Mouse (Mus musculus) lung, postnatal 4 days (tissue): ENCODE measurements around the gene Grap.

Experiments
- DNase-seq, 2 experiments: peaks; one replicate each; pipeline ENCODE4 v3.0.0; 2021

Gene Grap

GRCm38 (mm10) chr11:61659011-61659858 lies 6.2 kb downstream of the Grap start:
- DNase-seq, result peak; percentile 42 to 49

- no peak for DNase-seq
Measured at GRCm38 (mm10) chr11:61660001-61660400, 6.9 kb downstream of the Grap start.

DNA sequence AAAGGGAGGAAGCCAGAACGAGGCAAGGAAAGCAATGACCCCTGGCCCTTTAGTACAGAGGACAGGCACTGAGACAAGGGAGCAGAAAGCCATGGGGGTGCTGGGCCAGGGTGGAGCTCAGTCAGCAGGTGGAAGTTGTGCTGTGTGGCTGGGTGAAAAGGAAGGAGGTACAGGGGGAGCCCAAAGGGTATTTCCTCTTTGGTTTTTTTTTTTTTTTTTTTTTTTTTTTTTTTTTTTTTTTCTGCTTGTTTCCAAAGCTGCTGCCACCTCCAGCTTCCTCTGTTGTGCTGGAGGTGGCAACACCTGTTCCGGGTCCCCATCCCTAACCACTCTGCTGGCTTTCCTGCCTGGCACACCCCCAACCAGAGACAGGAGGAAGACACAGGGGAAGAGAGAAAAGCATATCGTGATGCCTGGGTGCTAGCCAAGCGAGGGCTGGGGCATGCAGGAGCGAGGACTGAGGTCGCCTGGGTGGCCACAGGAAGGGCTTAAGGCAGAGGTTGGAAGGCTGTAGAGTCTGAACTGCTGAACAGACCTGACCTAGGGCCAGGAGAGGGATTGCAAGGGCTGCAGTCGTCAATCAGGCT lies 7.8 kb downstream of the Grap start:
- DNase-seq, result no peak

GRCm38 (mm10) chr11:61662189-61662588 lies 9.1 kb downstream of the Grap start:
- no peak for DNase-seq

DNA sequence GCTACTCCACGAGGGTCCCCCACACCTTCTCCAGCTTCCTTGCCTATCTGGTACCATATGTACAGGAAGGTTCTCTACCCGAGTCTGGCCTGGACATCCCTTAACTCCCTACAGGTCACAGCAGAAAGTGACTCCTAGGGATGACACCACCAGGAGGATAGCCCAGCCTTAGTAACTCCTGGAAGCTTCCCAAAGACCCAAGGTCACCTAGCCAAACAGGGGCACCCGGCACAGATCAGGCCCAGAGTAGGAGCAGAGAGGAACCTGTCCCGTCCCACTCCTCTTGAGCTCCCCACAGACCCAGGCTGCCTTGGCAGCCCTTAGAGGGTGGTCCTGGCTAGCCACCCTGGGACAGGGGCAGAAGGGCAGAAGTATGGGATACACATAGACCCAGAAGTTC lies 12.3 kb downstream of the Grap start:
- DNase-seq, result peak in 1 of 2 experiments; percentile 14

DNA sequence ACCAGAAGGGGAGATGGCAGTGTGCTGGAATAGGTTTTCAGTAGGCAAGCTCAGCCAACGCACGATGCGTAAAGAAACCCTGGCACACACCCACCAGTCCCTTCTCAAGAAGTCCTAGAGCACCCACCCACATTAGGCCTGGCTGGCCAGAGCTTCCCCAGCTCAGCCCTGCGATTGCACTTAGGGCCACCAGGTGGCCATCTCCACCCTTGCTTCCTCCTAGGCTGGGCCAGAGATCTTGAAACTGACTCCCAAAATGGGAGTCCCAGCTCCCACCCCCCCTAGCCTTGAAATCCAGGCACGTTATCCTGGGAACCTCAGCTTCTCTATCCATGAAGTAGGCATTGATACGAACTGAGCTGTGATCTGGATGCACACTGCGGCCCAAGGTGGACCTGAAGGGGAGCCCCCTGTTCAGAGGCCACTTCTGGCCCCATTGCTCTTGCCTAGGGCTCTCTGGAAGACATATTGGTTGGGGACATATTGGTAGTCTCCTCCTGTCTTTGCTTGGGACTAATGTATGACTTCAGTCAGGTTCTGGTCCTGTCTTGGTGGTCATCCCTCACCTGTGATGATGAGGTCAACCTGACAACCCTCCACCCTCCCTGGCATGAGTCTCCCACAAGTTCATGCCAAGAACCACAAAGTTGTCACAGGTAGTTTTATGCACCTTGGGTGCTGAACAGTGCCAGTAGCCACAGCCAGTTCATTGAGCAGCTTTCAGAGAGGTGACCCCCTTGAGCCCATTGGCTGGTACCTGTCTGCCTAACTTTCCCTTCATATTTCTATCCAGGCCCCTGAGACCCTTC lies 13.1 kb downstream of the Grap start:
- DNase-seq, result peak; percentile 64 to 70

GRCm38 (mm10) chr11:61667248-61667647 lies 14.2 kb downstream of the Grap start:
- no peak for DNase-seq

DNA sequence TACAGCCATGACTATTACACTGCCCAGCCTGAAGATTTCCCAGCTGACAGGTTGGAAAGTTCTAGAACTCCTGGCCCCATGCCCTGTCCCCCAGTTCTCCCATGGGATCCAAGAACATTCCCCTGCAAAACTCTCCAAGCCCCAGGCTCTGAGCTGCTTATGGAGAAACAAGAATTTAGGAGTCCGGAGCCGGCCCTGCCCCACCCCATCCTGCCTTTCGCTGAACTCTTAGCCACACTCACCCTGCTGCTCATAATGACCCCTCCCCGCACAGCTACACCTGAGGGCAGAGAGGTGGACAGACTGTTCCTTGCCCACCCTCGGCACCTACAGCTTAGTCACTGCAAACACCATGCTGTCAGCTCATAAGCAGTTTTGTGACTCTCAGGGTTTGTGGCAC lies 14.7 kb downstream of the Grap start:
- no peak for DNase-seq

DNA sequence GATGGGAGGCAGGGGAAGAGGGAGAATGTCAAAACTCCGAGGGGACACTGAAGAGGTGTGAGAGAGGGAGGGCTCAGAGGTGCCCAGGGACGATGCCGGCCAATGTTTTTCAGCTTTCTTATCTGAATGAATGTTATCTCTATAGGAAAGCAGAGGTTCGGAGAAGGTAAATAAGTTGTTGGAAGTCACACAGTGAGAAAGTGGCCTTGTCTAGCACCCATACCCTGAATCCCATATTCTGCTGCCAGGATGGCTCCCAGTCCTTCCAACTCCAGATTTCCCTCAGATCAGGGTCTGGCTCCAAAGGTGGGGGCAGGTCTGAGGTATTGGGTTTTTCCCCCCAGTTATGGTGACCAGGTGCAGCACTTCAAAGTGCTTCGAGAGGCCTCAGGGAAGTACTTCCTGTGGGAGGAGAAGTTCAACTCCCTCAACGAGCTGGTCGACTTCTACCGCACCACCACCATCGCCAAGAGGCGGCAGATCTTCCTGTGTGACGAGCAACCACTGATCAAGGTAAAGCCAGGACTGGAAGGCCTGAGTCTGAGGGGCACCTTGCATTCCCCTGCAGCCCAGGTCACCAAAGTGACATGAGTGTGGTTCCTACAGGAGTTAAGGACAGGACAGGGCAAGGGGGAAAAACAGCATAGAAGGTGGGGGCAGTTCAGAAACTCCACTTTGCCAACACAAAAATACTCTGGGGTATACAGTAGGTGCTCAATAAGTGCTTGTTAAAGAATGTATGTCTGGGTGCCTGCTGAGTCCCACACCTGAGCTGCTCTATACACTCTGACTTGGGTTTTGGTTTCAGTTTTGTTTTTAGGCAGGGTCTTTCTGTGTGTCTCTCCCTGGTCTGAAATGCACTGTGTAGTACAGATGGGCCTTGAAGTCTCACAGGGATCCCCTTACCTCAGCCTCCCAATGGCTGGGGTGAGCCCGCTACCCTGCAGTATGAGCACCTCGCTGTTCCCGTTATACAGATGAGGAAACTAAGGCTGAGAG lies 16.7 kb downstream of the Grap start:
- no peak for DNase-seq

GRCm38 (mm10) chr11:61671781-61672383 lies 18.8 kb downstream of the Grap start:
- DNase-seq, result no peak

GRCm38 (mm10) chr11:61673686-61674085 lies 20.6 kb downstream of the Grap start:
- DNase-seq, result peak in 1 of 2 experiments; percentile 51

- no peak for DNase-seq
Measured at GRCm38 (mm10) chr11:61674151-61674838, 21.2 kb downstream of the Grap start.

GRCm38 (mm10) chr11:61674839-61675159 lies 21.7 kb downstream of the Grap start:
- DNase-seq, result peak; percentile 52 to 56

DNA sequence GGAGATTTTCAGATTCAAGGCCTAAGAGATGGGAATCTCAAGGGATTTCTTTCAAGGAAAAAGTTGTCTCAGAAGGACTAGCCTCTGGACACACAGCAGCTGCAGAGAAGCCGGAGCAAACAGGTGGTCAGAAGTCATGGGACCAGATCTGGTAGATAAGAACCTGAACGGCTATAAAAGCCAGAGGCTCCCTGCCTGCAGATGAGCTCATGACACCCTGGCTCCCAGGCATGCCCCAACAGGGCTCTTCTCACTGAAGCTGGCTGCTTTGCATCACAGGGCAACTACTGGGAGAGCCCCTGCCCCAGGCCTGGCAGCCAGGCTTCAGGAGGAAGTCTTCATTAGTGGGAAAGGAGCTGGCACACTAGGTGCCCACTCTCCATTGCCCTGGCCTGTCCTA lies 22.3 kb downstream of the Grap start:
- no peak for DNase-seq

DNA sequence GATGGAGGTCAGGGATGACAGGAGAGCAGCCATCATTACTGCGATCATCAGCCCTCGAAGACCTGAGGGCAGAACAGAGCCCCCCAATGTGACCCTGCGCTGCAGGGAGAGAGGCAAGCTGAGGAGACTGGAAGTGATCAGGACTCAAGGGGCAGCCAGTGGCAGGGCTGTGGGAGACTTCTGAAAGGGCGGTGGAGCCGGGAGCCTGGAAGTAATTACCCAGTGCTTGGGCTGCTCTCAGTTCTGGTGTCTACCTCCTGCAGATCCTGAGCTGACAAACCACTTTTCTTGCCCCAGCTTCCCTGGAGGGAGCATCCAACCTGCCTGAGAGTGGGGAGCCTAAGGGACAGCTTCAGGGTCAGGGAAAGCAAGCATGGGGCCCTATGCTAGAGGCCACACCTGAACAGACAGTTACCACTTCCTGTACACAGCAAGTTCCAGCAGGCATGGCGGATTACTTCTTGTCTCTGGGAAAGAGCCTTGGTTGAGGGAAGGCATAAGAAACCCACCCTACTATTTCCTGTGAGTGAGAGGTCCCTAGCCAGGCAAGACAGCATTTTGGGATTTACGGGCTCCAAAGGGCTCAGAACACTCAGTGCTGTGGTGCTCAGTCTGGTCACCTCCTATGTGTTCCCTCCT lies 23.3 kb downstream of the Grap start:
- no peak for DNase-seq

- DNase-seq, result no peak
Measured at GRCm38 (mm10) chr11:61677709-61678108, 24.6 kb downstream of the Grap start.

GRCm38 (mm10) chr11:61679091-61679866 lies 26.2 kb downstream of the Grap start:
- DNase-seq, result no peak

DNA sequence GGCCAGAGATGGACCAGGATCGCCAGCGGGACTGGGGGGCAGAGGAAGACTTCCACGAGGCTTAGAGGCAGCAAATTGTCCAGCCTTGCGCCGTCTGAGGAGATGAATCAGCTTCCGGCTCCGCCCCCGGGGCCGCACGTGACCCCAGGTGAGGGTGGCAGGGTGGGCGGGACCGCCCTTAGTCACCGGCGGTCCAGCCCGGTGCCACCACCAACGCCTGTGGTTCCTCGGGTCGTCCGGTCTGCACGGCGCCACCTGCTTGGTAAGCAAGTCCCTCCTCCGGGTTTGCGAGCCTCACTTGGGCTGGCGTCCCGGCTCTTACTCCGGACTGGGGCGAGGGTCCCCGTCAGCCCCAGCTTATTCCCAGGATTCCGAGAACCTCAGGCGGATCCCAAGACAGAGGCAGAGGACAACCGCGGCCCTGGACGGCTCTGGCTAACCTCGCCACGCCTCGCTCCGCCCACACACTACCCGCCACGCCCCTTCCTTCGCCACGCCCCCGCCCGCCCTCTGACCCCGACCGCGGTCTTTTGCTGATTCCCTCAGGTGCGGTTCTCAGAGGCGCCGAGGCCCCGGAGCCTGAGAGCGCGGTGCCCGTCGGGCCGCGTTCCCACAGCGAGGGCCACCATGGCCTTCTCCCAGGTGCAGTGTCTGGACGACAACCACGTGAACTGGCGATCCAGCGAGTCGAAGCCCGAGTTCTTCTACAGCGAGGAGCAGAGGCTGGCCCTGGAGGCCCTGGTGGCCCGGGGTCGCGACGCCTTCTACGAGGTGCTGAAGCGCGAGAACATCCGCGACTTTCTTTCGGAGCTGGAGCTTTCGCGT lies 31.1 kb downstream of the Grap start, which contains the start of gene Fam83g:
TSS of gene Fam83g (plus strand) at position 185 of the 825 bp plus-strand sequence.
- peak; percentile 82 for DNase-seq

DNA sequence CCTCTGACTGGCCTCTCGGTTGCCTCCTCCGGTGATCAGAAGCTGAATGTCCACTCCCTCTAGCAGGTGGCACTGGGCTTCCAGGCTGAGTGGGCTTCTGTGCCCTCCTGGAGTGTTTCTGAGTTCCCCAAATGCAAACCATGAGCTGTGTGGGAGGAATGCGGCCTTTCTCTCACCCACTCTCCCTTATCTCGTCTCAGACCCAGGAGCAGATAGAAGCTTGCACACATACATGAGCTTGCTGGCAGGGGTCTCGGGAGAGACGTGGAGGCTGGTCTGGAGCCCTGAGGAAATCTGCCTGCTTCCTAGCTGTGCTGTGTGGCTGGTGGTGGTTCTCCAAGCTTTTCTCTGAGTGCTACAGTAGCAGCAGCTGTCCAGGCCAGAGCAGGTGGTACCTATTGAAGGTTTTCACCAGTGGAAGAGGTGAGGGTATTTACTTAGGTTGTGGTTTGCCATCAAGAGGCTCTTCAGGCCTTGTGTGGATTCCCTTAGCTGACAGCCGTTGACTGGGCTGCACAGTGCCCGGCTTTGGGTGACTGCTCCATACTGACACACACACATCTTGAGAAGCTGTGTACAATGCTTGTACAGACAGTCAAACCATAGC lies 32.2 kb downstream of the Grap start:
- no peak for DNase-seq
